Mouse (Mus musculus) intestine, embryonic 16.5 days (tissue): ENCODE measurements around the gene Sox6. TPM values are rescaled to one million over a fixed set of nuclear protein-coding genes. Genes with fewer than 3 reads are reported as not detected.

Experiments used
- ATAC-seq: fragments of 200-750 bp; cut with Nextera tagmentation; 2 replicates; pipeline ENCODE4 v1.8.0; 2017; ENCODE audit warnings: moderate TSS enrichment, moderate library complexity
- H3K27ac ChIP-seq: fragments of 300-500 bp; sonication (generic); 2 replicates; pipeline ENCODE4 v1.5.1; 2014; ENCODE audit warnings: mild to moderate bottlenecking, low read length
- H3K27me3 ChIP-seq: fragments of 300-500 bp; sonication (generic); replicated peaks from 2 replicates; pipeline ENCODE4 v1.6.1; 2014; ENCODE audit warnings: low read length, control low read depth, mixed read lengths; ENCODE audit not compliant: control insufficient read depth, insufficient read depth
- H3K36me3 ChIP-seq: fragments of 300-500 bp; sonication (generic); 2 replicates; pipeline ENCODE4 v1.6.1; 2014; ENCODE audit warnings: low read length, control low read depth; ENCODE audit not compliant: control insufficient read depth, insufficient read depth
- H3K4me1 ChIP-seq: fragments of 300-500 bp; sonication (generic); 2 replicates; pipeline ENCODE4 v1.6.1; 2014; ENCODE audit warnings: low read length, control low read depth, mixed read lengths; ENCODE audit not compliant: control insufficient read depth, insufficient read depth
- H3K4me2 ChIP-seq: fragments of 300-500 bp; sonication (generic); 2 replicates; pipeline ENCODE4 v1.6.1; 2014; ENCODE audit warnings: low read depth, low read length, control low read depth
- H3K4me3 ChIP-seq: fragments of 300-500 bp; sonication (generic); 2 replicates; pipeline ENCODE4 v1.5.1; 2014; ENCODE audit warnings: mild to moderate bottlenecking, low read length
- H3K9ac ChIP-seq: fragments of 300-500 bp; sonication (generic); 2 replicates; pipeline ENCODE4 v1.6.1; 2014; ENCODE audit warnings: low read depth, low read length
- H3K9me3 ChIP-seq: fragments of 300-500 bp; sonication (generic); 2 replicates; pipeline ENCODE4 v1.6.1; 2016; ENCODE audit warnings: low read length, control low read depth; ENCODE audit not compliant: control insufficient read depth
- WGBS: fragments of 180-500 bp; shearing (Covaris S2); extraction: QIAGEN DNeasy Blood & Tissue Kit; methylation state at CpG from one replicate; pipeline ENCODE4 v1.1.7; 2014; 5-methylcytosine and 5-hydroxymethylcytosine counted together
- polyA plus RNA-seq: library from polyadenylated mRNA; unstranded; fragments of >200 nt; fragmentation: Nextera tagmentation; extraction: Ambion mirVana; gene quantifications from 2 replicates; pipeline ENCODE4 v1.2.1, GENCODE M21; 2015

Gene Sox6
- polyA plus RNA-seq, 1 experiment from 2014 or later: 25.3 TPM

GRCm38 (mm10) chr7:115830366-115830765 lies 208.2 kb downstream of the Sox6 start:
- H3K4me3 ChIP-seq: no peak overlapping the region
- no peak overlapping the region for H3K9ac ChIP-seq
- no peaks in the 10 kb centered on the region for H3K27me3 ChIP-seq
- H3K36me3 ChIP-seq: no peaks in the 10 kb centered on the region
- no peaks in the 10 kb centered on the region for H3K9me3 ChIP-seq
- H3K4me1 ChIP-seq: peaks cover 26% of the 10 kb centered on the region
- ATAC-seq: peak; percentile 39
- H3K27ac ChIP-seq: no peak overlapping the region
- no peak overlapping the region for H3K4me2 ChIP-seq
- WGBS: 50% methylated on average over 10 of the region's 10 CpGs

- H3K4me2 ChIP-seq: no peak overlapping the region
- 45% methylated on average over 4 of the region's 4 CpGs for WGBS
- no peak overlapping the region for H3K9ac ChIP-seq
Measured at GRCm38 (mm10) chr7:115829756-115830155, 208.8 kb downstream of the Sox6 start.

GRCm38 (mm10) chr7:115829260-115829659 lies 209.3 kb downstream of the Sox6 start:
- no peaks in the 10 kb centered on the region for H3K27me3 ChIP-seq
- no peak overlapping the region for H3K4me2 ChIP-seq
- peaks cover 35% of the 10 kb centered on the region for H3K4me1 ChIP-seq
- no peaks in the 10 kb centered on the region for H3K9me3 ChIP-seq
- ATAC-seq: no peak
- H3K27ac ChIP-seq: no peak overlapping the region
- H3K36me3 ChIP-seq: no peaks in the 10 kb centered on the region
- 67% methylated on average over 4 of the region's 4 CpGs for WGBS
- H3K4me3 ChIP-seq: no peak overlapping the region
- no peak overlapping the region for H3K9ac ChIP-seq

More at GRCm38 (mm10) chr7:115829756-115830155, 208.8 kb downstream of the Sox6 start:
- Histone ChIP-seq H3K4me1 (peaks cover 32% of the 10 kb centered on the region), H3K27me3 (no peaks in the 10 kb centered on the region), H3K9me3 (no peaks in the 10 kb centered on the region), H3K27ac (no peak overlapping the region), H3K4me3 (no peak overlapping the region), H3K36me3 (no peaks in the 10 kb centered on the region)
- no peak for ATAC-seq

- H3K36me3 ChIP-seq: no peaks in the 10 kb centered on the region
- H3K4me1 ChIP-seq: peaks cover 33% of the 10 kb centered on the region
- no peak overlapping the region for H3K4me2 ChIP-seq
- H3K9ac ChIP-seq: no peak overlapping the region
- 65% methylated on average over 3 of the region's 3 CpGs for WGBS
- H3K27ac ChIP-seq: 0 out of 2 replicates have a peak overlapping the region, but pooled peaks have one; percentile 37
- H3K4me3 ChIP-seq: no peak overlapping the region
- H3K27me3 ChIP-seq: no peaks in the 10 kb centered on the region
- no peaks in the 10 kb centered on the region for H3K9me3 ChIP-seq
- ATAC-seq: no peak
Measured at GRCm38 (mm10) chr7:115825295-115825694, 213.3 kb downstream of the Sox6 start.

- no peak overlapping the region for H3K4me2 ChIP-seq
- no peak overlapping the region for H3K4me3 ChIP-seq
- H3K27ac ChIP-seq: no peak overlapping the region; the same call in 1 of the 2 replicates
- H3K4me1 ChIP-seq: peaks cover 28% of the 10 kb centered on the region
- H3K9me3 ChIP-seq: no peaks in the 10 kb centered on the region
- no peaks in the 10 kb centered on the region for H3K27me3 ChIP-seq
- 36% methylated on average over 8 of the region's 8 CpGs for WGBS
- no peak overlapping the region for H3K9ac ChIP-seq
- H3K36me3 ChIP-seq: no peaks in the 10 kb centered on the region
- ATAC-seq: 0 out of 2 replicates have a peak, but pooled peaks have one; percentile 34
Measured at GRCm38 (mm10) chr7:115824621-115825256, 213.9 kb downstream of the Sox6 start.

GRCm38 (mm10) chr7:115819136-115819535 lies 219.5 kb downstream of the Sox6 start:
- ATAC-seq: no peak
- Histone ChIP-seq H3K27me3 (no peaks in the 10 kb centered on the region), H3K4me3 (no peak overlapping the region), H3K36me3 (no peaks in the 10 kb centered on the region), H3K4me2 (no peak overlapping the region), H3K4me1 (0 out of 2 replicates have a peak, but pooled peaks cover 3% of the 10 kb centered on the region), H3K9me3 (no peaks in the 10 kb centered on the region), H3K27ac (no peak overlapping the region), H3K9ac (no peak overlapping the region)
- 42% methylated on average over 1 of the region's 1 CpGs for WGBS

- Histone ChIP-seq H3K4me3 (no peak overlapping the region), H3K27ac (no peak overlapping the region), H3K9ac (no peak overlapping the region), H3K4me1 (peaks cover 3% of the 10 kb centered on the region; the same call in 1 of the 2 replicates), H3K27me3 (no peaks in the 10 kb centered on the region), H3K9me3 (no peaks in the 10 kb centered on the region), H3K4me2 (no peak overlapping the region), H3K36me3 (no peaks in the 10 kb centered on the region)
- 41% methylated on average over 3 of the region's 3 CpGs for WGBS
- no peak for ATAC-seq
Measured at GRCm38 (mm10) chr7:115803256-115803655, 235.3 kb downstream of the Sox6 start.

GRCm38 (mm10) chr7:115794139-115794858 lies 244.3 kb downstream of the Sox6 start:
- peak; percentile 89 for ATAC-seq
- H3K36me3 ChIP-seq: no peaks in the 10 kb centered on the region
- WGBS: 53% methylated on average over 4 of the region's 4 CpGs
- no peaks in the 10 kb centered on the region for H3K9me3 ChIP-seq
- H3K4me2 ChIP-seq: no peak overlapping the region
- H3K4me3 ChIP-seq: no peak overlapping the region
- H3K9ac ChIP-seq: no peak overlapping the region
- H3K27me3 ChIP-seq: no peaks in the 10 kb centered on the region
- H3K4me1 ChIP-seq: peaks cover 3% of the 10 kb centered on the region; the same call in 1 of the 2 replicates
- peak overlapping the region; percentile 73; the same call in 1 of the 2 replicates for H3K27ac ChIP-seq

GRCm38 (mm10) chr7:115792841-115793240 lies 245.8 kb downstream of the Sox6 start:
- Histone ChIP-seq H3K27me3 (no peaks in the 10 kb centered on the region), H3K4me1 (no peaks in the 10 kb centered on the region), H3K4me2 (no peak overlapping the region), H3K4me3 (no peak overlapping the region), H3K9me3 (no peaks in the 10 kb centered on the region), H3K36me3 (no peaks in the 10 kb centered on the region), H3K27ac (no peak overlapping the region), H3K9ac (no peak overlapping the region)
- ATAC-seq: no peak
- WGBS: 61% methylated on average over 2 of the region's 2 CpGs
